Mouse (Mus musculus) ES-E14 (cell line): ENCODE results near the gene Spryd4. TPM values are rescaled to one million over a fixed set of nuclear protein-coding genes. Genes with fewer than 3 reads are reported as not detected.

Source experiments
- DNase-seq: peaks from one replicate; pipeline ENCODE4 v3.0.0-alpha.2; 2013; ENCODE audit warnings: low read depth, low spot score
- H3K27ac ChIP-seq: 2 replicates; pipeline ENCODE4 v1.5.1; 2012; ENCODE audit warnings: low read depth, mild to moderate bottlenecking, low read length, moderate library complexity, mixed read lengths; ENCODE audit not compliant: poor library complexity, insufficient read depth, severe bottlenecking
- H3K36me3 ChIP-seq: 2 replicates; pipeline ENCODE4 v1.6.1; 2012; ENCODE audit warnings: mild to moderate bottlenecking, low read length, moderate library complexity, mixed read lengths; ENCODE audit not compliant: control insufficient read depth, poor library complexity, insufficient read depth, severe bottlenecking
- H3K4me1 ChIP-seq, 2 experiments: fragments of 150-350 bp in 1 of 2; sonication (generic) in 1 of 2; 2 replicates each; pipeline ENCODE4 v1.6.1; 2012; ENCODE audit warnings: low read length in 2 of 2, mild to moderate bottlenecking in 1 of 2, mixed read lengths in 1 of 2; ENCODE audit not compliant: control insufficient read depth in 2 of 2, insufficient read depth in 2 of 2, poor library complexity in 1 of 2
- H3K4me3 ChIP-seq, 2 experiments: fragments of 150-350 bp in 1 of 2; sonication (generic) in 1 of 2; 2 replicates each; pipeline ENCODE4 v1.5.1; 2012; ENCODE audit warnings: low read length in 2 of 2, low read depth in 1 of 2, mild to moderate bottlenecking in 1 of 2, mixed read lengths in 1 of 2; ENCODE audit not compliant: insufficient read depth in 1 of 2, poor library complexity in 1 of 2, severe bottlenecking in 1 of 2
- H3K9ac ChIP-seq: 2 replicates; pipeline ENCODE4 v1.6.1; 2012; ENCODE audit warnings: low read depth, mild to moderate bottlenecking, low read length, mixed read lengths; ENCODE audit not compliant: poor library complexity, insufficient read depth, severe bottlenecking
- H3K9me3 ChIP-seq: fragments of 150-350 bp; sonication (generic); 2 replicates; pipeline ENCODE4 v1.6.1; 2012; ENCODE audit warnings: low read depth, mild to moderate bottlenecking, low read length; ENCODE audit not compliant: control insufficient read depth, insufficient read depth
- CHD2 ChIP-seq: IDR thresholded peaks from 2 replicates; pipeline ENCODE4 v1.6.1; 2014; ENCODE audit warnings: mild to moderate bottlenecking, low read depth, low read length, inconsistent platforms
- HCFC1 ChIP-seq: IDR thresholded peaks from 2 replicates; pipeline ENCODE4 v1.6.1; 2012; ENCODE audit warnings: low read length, inconsistent platforms, borderline replicate concordance; ENCODE audit not compliant: insufficient read depth
- MAFK ChIP-seq: IDR thresholded peaks from 2 replicates; pipeline ENCODE4 v1.6.1; 2014; ENCODE audit warnings: mild to moderate bottlenecking, low read depth, low read length, inconsistent platforms; ENCODE audit not compliant: insufficient read depth
- ZC3H11A ChIP-seq: IDR thresholded peaks from 2 replicates; pipeline ENCODE4 v1.6.1; 2012; ENCODE audit warnings: low read depth, mild to moderate bottlenecking, inconsistent platforms, low read length, borderline replicate concordance
- ZNF384 ChIP-seq: IDR thresholded peaks from 2 replicates; pipeline ENCODE4 v1.6.1; 2012; ENCODE audit warnings: low read depth, low read length, inconsistent platforms
- in situ Hi-C, 2 experiments: fragments of 600-800 bp; cut with MboI; formaldehyde crosslinking; loops; one replicate each; pipeline ENCODE4 v1.15.1; 2025; ENCODE audit warnings: low sequenced_read_pairs in 2 of 2, inconsistent platforms in 1 of 2; ENCODE audit not compliant: unreplicated experiment in 2 of 2
- total RNA-seq: library from RNA; depleted of rRNA; stranded (reverse); fragments of 300-350 nt; gene quantifications from 2 replicates; pipeline ENCODE4 v1.2.3, GENCODE M21; 2012

The Spryd4 gene
- total RNA-seq, 1 experiment, result 24.9 TPM

DNA sequence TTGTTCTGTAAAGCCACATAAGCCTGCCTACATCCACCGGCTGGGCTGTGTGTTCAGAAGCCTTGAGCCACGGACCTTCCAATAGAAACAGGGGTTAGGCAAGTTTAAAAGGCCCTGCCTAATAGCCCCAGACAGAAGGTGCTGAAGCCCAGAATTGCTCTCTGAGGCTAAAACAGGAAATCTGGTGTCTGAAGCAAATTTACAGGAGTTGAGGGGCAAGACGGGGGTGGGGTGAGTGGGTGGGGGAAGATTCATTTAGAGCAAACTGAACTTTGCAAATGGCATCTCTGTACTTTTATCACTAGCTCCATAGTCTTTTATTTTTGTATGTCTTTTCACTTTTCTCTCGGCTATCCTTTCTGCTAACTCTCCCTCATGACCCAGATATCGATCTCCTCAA lies 19.5 kb upstream of the Spryd4 start:
- no peak for DNase-seq
- TF ChIP-seq CHD2 (no peak), ZC3H11A (no peak), HCFC1 (no peak), ZNF384 (no peak), MAFK (no peak)
- H3K9me3 ChIP-seq, result no peaks in the 10 kb centered on the region
- H3K36me3 ChIP-seq, result peaks cover 13% of the 10 kb centered on the region
- H3K4me3 ChIP-seq, result peak overlapping the region; percentile 92 to 99; a peak in 3 of 4 replicates
- no peak overlapping the region; the same call in 1 of the 2 replicates for H3K27ac ChIP-seq
- in situ Hi-C loops, result no loop called here
- H3K4me1 ChIP-seq, result peaks cover 0 to 16% of the 10 kb centered on the region in 2 experiments; a peak in 2 of 4 replicates
- H3K9ac ChIP-seq, result peak overlapping the region; percentile 53; the same call in 1 of the 2 replicates

DNA sequence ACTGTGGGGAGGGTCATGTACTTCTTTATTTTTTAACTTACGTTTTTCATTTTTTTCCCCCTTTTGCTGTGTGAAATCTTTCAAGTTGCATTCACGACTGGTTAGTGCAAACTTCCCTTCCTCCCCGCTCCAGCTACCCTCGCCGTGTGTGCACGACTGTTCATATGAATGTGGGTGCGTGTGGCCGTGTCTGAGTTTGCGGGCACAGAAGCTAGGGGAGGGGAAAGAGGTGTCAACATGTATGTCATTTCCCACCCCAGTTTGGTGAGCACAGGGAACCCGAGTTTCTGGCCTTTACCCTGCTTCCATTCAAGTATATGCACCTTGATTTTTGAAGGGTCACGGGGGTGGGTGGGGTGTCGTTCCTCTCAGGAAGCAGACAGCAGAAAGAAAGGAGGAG lies 19.0 kb upstream of the Spryd4 start:
- peaks cover 0 to 18% of the 10 kb centered on the region in 2 experiments; a peak in 2 of 4 replicates for H3K4me1 ChIP-seq
- peak overlapping the region; percentile 3 to 13; a peak in 2 of 4 replicates for H3K4me3 ChIP-seq
- H3K9ac ChIP-seq, result peak overlapping the region; percentile 53
- DNase-seq, result no peak
- no peaks in the 10 kb centered on the region for H3K9me3 ChIP-seq
- TF ChIP-seq ZC3H11A, result no peak
- in situ Hi-C loops, result no loop called here
- H3K36me3 ChIP-seq, result peaks cover 10% of the 10 kb centered on the region
- no peak overlapping the region for H3K27ac ChIP-seq

DNA sequence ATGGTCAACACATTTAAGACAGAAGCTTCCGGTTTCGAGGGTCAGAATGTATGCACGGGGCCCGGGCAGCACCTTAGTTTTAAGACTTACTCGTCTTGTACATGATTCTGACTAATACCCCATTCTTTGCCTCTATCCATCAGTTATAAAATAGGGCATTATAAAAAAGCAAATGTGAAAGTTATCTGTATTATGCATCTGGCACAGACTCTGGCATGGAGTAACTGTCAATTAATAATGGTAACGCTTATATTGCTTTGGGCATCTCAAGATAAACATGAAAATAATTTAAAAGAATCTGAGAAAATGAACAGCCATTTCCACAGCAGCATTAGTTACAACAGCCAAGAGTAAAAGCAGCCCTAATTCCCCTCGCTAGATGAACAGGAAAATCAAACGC lies 16.4 kb upstream of the Spryd4 start:
- Histone ChIP-seq H3K36me3 (no peaks in the 10 kb centered on the region), H3K9me3 (no peaks in the 10 kb centered on the region)

DNA sequence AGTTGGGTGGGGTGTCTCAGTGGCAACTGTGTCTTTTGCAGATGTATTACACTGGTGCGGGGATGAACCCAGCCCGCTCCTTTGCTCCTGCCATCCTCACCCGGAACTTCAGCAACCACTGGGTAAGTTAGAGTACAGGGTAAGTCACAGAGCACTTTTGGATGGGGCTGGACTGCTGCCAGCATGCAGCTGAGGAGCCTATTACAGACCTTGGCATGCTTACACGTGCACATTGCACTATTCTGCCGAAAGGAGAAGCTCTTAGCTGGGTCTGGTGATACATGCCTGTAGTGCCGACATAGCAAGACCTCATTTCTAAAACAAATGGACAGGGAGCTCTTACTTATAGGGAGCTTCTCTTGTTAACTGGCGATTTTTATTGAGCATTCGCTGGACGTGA lies 16.0 kb upstream of the Spryd4 start:
- Histone ChIP-seq H3K4me1 (peaks cover 0 to 20% of the 10 kb centered on the region in 2 experiments; a peak in 2 of 4 replicates), H3K36me3 (no peaks in the 10 kb centered on the region), H3K4me3 (no peak overlapping the region), H3K9ac (no peak overlapping the region), H3K9me3 (no peaks in the 10 kb centered on the region), H3K27ac (no peak overlapping the region)
- TF ChIP-seq ZNF384 (no peak), HCFC1 (no peak), ZC3H11A (no peak), CHD2 (no peak), MAFK (no peak)
- in situ Hi-C loops, result no loop called here
- no peak for DNase-seq

More for the DNA sequence above, 16.4 kb upstream of the Spryd4 start:
- no peak overlapping the region for H3K27ac ChIP-seq
- peaks cover 0 to 20% of the 10 kb centered on the region in 2 experiments; a peak in 2 of 4 replicates for H3K4me1 ChIP-seq
- in situ Hi-C loops, result no loop called here
- DNase-seq, result no peak
- H3K9ac ChIP-seq, result no peak overlapping the region
- TF ChIP-seq HCFC1, result no peak
- no peak for TF ChIP-seq ZC3H11A
- no peak for TF ChIP-seq MAFK
- no peak overlapping the region for H3K4me3 ChIP-seq

DNA sequence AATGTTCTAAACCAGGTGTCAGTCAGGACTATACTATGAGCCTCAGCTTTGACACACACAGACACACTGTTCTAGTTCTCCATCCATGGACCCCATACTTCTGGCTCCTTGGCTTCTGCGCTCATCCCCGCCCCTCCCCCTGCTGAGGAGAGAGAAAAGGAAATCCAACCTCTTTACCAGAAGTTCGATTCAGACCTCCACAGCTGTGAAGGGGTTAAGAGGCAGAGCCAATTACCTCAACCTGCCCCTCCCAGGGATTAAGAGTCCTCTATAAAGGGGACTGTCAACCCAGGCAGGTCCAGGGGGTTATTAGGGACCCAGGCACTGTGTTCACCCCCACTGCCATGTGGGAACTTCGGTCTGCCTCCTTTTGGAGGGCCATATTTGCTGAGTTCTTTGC lies 13.9 kb upstream of the Spryd4 start, which contains the start of gene Mip:
TSS of gene Mip (plus strand) at position 301 of the 400 bp plus-strand sequence.
- Histone ChIP-seq H3K9ac (peak within 1 kb of the TSS; percentile 26; the same call in 1 of the 2 replicates), H3K4me3 (peak within 1 kb of the TSS; percentile 43 to 50), H3K9me3 (no peaks in the 10 kb centered on the region), H3K4me1 (peaks cover 0 to 21% of the 10 kb centered on the region in 2 experiments; a peak in 2 of 4 replicates), H3K27ac (no peak within 1 kb of the TSS), H3K36me3 (no peaks in the 10 kb centered on the region)
- no peak for TF ChIP-seq CHD2
- TF ChIP-seq MAFK, result no peak
- no peak for TF ChIP-seq ZNF384
- no peak for TF ChIP-seq ZC3H11A
- TF ChIP-seq HCFC1, result no peak
- no peak for DNase-seq
- in situ Hi-C loops, result no loop called here
